Mouse (Mus musculus): ENCODE data around the gene Nutm1. TPM values are rescaled to one million over a fixed set of nuclear protein-coding genes. Genes with fewer than 3 reads are reported as not detected.

The Nutm1 gene
- total RNA-seq, 2 experiments from 2014 or later: 0.20 TPM; not detected in 1

DNA sequence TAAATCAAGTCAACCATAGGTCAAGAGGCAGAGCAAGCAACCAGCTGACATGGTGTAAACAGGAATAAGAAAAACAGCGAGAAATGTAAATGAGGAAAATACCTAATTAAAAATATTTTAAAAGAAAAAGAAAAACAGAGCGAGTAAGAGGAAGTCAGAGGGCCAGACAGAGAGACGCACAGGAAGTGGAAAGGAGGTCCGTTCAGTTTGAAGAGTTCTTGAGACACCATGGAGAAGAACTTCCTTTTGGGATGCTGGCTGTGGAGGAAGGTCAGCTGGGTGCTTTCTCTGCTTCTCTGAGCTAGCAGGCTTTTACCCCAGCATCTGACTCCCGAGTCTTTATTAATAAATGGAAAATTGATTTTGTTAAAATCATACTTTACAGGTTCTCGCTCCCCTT lies 41.5 kb downstream of the Nutm1 start:
- no peak for DNase-seq (ENCODE audit: low spot score in 2 of 2)
- intact Hi-C loops (cut with DNase I): loop anchor here (2.0 to 10.0 kb wide), 2 partner anchors 19 to 1233 kb away; no protein-coding TSS in a partner anchor

DNA sequence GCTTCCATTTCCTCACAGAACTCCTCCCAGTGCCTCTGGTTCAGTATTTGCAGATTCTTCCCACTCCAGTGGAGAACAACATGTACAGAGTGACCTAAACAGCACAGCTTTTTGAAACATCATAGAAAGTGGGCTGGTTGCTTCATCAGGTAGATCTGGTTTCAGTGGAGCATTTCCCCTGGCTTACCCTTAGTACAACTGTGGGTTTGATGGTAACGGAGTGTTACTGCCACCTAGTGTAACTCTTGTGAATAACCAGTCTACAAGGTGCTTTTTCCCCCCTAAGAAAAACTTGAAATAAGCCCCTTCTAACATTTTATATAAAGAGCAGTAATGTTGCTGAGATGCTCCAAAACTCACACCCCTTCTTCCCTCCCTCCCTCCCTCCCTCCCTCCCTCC lies 43.1 kb downstream of the Nutm1 start:
- DNase-seq (ENCODE audit: low spot score in 2 of 2): no peak
- intact Hi-C loops (cut with DNase I): loop anchor here (2.0 to 10.0 kb wide), 2 partner anchors 17 to 1231 kb away; no protein-coding TSS in a partner anchor

- intact Hi-C loops (cut with DNase I): loop anchor here (10.0 kb wide), 1 partner anchor 1226 kb away; no protein-coding TSS in a partner anchor
- no peak for DNase-seq (ENCODE audit: low spot score in 2 of 2)
These were observed 48.4 kb downstream of the Nutm1 start for GRCm38 (mm10) chr2:112210699-112211098.

GRCm38 (mm10) chr2:112210142-112210541 lies 48.9 kb downstream of the Nutm1 start:
- intact Hi-C loops (cut with DNase I): loop anchor here (10.0 kb wide), 1 partner anchor 1225 kb away; no protein-coding TSS in a partner anchor
- peak; percentile 44 to 46 for DNase-seq (ENCODE audit: low spot score in 2 of 2)

GRCm38 (mm10) chr2:112203056-112203455 lies 56.0 kb downstream of the Nutm1 start:
- intact Hi-C loops (cut with DNase I): no loop called here
- no peak for DNase-seq (ENCODE audit: low spot score in 2 of 2)

Other genes with a start within 250 kb of the Nutm1 start
- gene Olfr1310, start 246.6 kb downstream of the Nutm1 start, total RNA-seq (2021): not detected
- not detected for gene Olfr1311, start 234.9 kb downstream of the Nutm1 start, total RNA-seq (2021)
- not detected for gene Olfr1312, start 209.1 kb downstream of the Nutm1 start, total RNA-seq (2021)
- gene Olfr1313, start 181.4 kb downstream of the Nutm1 start, total RNA-seq (2021): not detected
- not detected for gene Olfr1314, start 162.5 kb downstream of the Nutm1 start, total RNA-seq (2021)
- gene Olfr1315-ps1, start 143.9 kb downstream of the Nutm1 start, total RNA-seq (2021): not detected
- not detected for gene Olfr1316, start 124.3 kb downstream of the Nutm1 start, total RNA-seq (2021)
- not detected for gene Olfr1317, start 119.0 kb downstream of the Nutm1 start, total RNA-seq (2021)
- gene Olfr1318, start 105.1 kb downstream of the Nutm1 start, total RNA-seq (2021): not detected
- gene Lpcat4, start 19.8 kb downstream of the Nutm1 start, total RNA-seq (2021): 100 to 1,000 TPM; 162 to 163 TPM
- gene Nop10, start 2.6 kb upstream of the Nutm1 start, total RNA-seq (2021): 10 to 100 TPM; 50.4 to 51.7 TPM
- 100 to 1,000 TPM; 114 to 134 TPM for gene Slc12a6, start 6.5 kb upstream of the Nutm1 start, total RNA-seq (2021)
- gene Gm21985, start 7.0 kb upstream of the Nutm1 start, total RNA-seq (2021): 1 to 10 TPM in 1 of 2 experiments, not detected in 1; 4.8 TPM
- gene Emc4, start 108.7 kb upstream of the Nutm1 start, total RNA-seq (2021): 100 to 1,000 TPM; 147 to 166 TPM
- 10 to 100 TPM; 12.7 to 16.3 TPM for gene Katnbl1, start 119.9 kb upstream of the Nutm1 start, total RNA-seq (2021)
- gene Emc7, start 195.7 kb upstream of the Nutm1 start, total RNA-seq (2021): 10 to 100 TPM; 46.7 to 50.5 TPM
- 1 to 10 TPM in 1 of 2 experiments, under 1 TPM in 1; 0.44 to 1.5 TPM for gene Chrm5, start 221.5 kb upstream of the Nutm1 start, total RNA-seq (2021)
- gene Aven, start 233.7 kb upstream of the Nutm1 start, total RNA-seq (2021): 10 to 100 TPM; 11.1 to 12.6 TPM